In genomic region chr15:8279929-8280610, GRCm38 (mm10) we compare ENCODE assay signal across 8 mouse cellular contexts.
A peak's percentile ranks its signal among the peaks of the same experiment; 100 is the strongest.
DNase-seq lines count a peak whose midpoint lies in the region; ATAC-seq and TF ChIP-seq lines count a peak whose summit lies in the region.

No protein-coding gene starts in this region.

- peak; percentile 15 for DNase-seq in embryo, embryonic 10.5 days (ENCODE audit: low spot score)
- DNase-seq in embryo, embryonic 10 days (ENCODE audit: low spot score), result no peak
- DNase-seq in adrenal gland, postnatal 4 days (ENCODE audit: low spot score in 2 of 2), result peak; percentile 12 to 26
- peak; percentile 67 for DNase-seq in gastrocnemius, adult 2 months
- no peak for DNase-seq in liver, embryonic 11.5 days (ENCODE audit: low spot score)
- DNase-seq in frontal cortex, adult 2 months (ENCODE audit: extremely low spot score in 1 of 2, low spot score in 1 of 2), result no peak

- peaks cover 4% of the 10 kb centered on the region; the same call in 1 of the 2 replicates for H3K4me1 ChIP-seq in hindbrain, embryonic 15.5 days (replicated peaks)
- no peaks in the 10 kb centered on the region for H3K4me1 ChIP-seq in liver, embryonic 11.5 days (replicated peaks; ENCODE audit: control insufficient read depth, insufficient read depth, low read length)
- no peaks in the 10 kb centered on the region for H3K4me1 ChIP-seq in midbrain, embryonic 16.5 days (ENCODE audit: control insufficient read depth, insufficient read depth, low read length)

- H3K9me3 ChIP-seq in hindbrain, embryonic 15.5 days, result no peaks in the 10 kb centered on the region
- no peaks in the 10 kb centered on the region for H3K9me3 ChIP-seq in liver, embryonic 11.5 days (ENCODE audit: control insufficient read depth, low read length)
- no peaks in the 10 kb centered on the region for H3K9me3 ChIP-seq in midbrain, embryonic 16.5 days (replicated peaks; ENCODE audit: control insufficient read depth, low read length, poor library complexity, severe bottlenecking)

- ATAC-seq in hindbrain, embryonic 15.5 days (ENCODE audit: low FRiP score, low read depth), result peak; percentile 73; the same call in 1 of the 2 replicates
- no peak for ATAC-seq in liver, embryonic 11.5 days (replicated peaks; ENCODE audit: low FRiP score)
- ATAC-seq in midbrain, embryonic 16.5 days, result peak; percentile 73

- H3K27ac ChIP-seq in gastrocnemius, adult 2 months, result no peak overlapping the region
- no peak overlapping the region for H3K27ac ChIP-seq in hindbrain, embryonic 15.5 days (replicated peaks)
- H3K27ac ChIP-seq in liver, embryonic 11.5 days (ENCODE audit: low read depth, low read length), result no peak overlapping the region
- no peak overlapping the region for H3K27ac ChIP-seq in midbrain, embryonic 16.5 days (ENCODE audit: low read length)

- peak overlapping the region; percentile 73 for H3K4me3 ChIP-seq in gastrocnemius, adult 2 months
- H3K4me3 ChIP-seq in hindbrain, embryonic 15.5 days, result peak overlapping the region; percentile 30
- H3K4me3 ChIP-seq in liver, embryonic 11.5 days (ENCODE audit: low read depth, low read length), result peak overlapping the region; percentile 34
- peak overlapping the region; percentile 15 for H3K4me3 ChIP-seq in midbrain, embryonic 16.5 days (ENCODE audit: low read depth, low read length)

- H3K27me3 ChIP-seq in hindbrain, embryonic 15.5 days, result no peaks in the 10 kb centered on the region
- H3K27me3 ChIP-seq in liver, embryonic 11.5 days (replicated peaks; ENCODE audit: control insufficient read depth, insufficient read depth, low read length), result no peaks in the 10 kb centered on the region
- H3K27me3 ChIP-seq in midbrain, embryonic 16.5 days (ENCODE audit: control insufficient read depth, insufficient read depth, low read depth, low read length), result no peaks in the 10 kb centered on the region

- peak overlapping the region; percentile 61 for H3K4me2 ChIP-seq in hindbrain, embryonic 15.5 days
- peak overlapping the region; percentile 59 for H3K4me2 ChIP-seq in liver, embryonic 11.5 days
- H3K4me2 ChIP-seq in midbrain, embryonic 16.5 days (ENCODE audit: low read length), result peak overlapping the region; percentile 54

- WGBS in hindbrain, embryonic 15.5 days, result 47% methylated on average over 20 of the region's 20 CpGs
- WGBS in liver, embryonic 11.5 days, result 64% methylated on average over 19 of the region's 20 CpGs
- 67% methylated on average over 19 of the region's 20 CpGs for WGBS in midbrain, embryonic 16.5 days

- H3K36me3 ChIP-seq in hindbrain, embryonic 15.5 days, result 0 out of 2 replicates have a peak, but pooled peaks cover 4% of the 10 kb centered on the region
- H3K36me3 ChIP-seq in liver, embryonic 11.5 days (ENCODE audit: control insufficient read depth, insufficient read depth, low read length), result no peaks in the 10 kb centered on the region
- H3K36me3 ChIP-seq in midbrain, embryonic 16.5 days (ENCODE audit: control insufficient read depth, insufficient read depth, low read length), result no peaks in the 10 kb centered on the region

- intact Hi-C loops in gastrocnemius, adult 2 months (cut with DNase I), result no loop called here

- TF ChIP-seq CTCF in gastrocnemius, adult 2 months (IDR thresholded peaks at IDR 0.05), result no peak

- H3K9ac ChIP-seq in hindbrain, embryonic 15.5 days, result no peak overlapping the region
- H3K9ac ChIP-seq in liver, embryonic 11.5 days (ENCODE audit: low read depth, low read length), result no peak overlapping the region
- H3K9ac ChIP-seq in midbrain, embryonic 16.5 days (ENCODE audit: low read depth, low read length), result no peak overlapping the region

Comparison
In these comparisons a context has a peak if more than half of its experiments do, and no peak if none do; other contexts are left out.
1. DNase-seq: peak in embryo, embryonic 10.5 days (single experiment), adrenal gland, postnatal 4 days (2 of 2) and gastrocnemius, adult 2 months (single experiment); none in embryo, embryonic 10 days (single experiment), liver, embryonic 11.5 days (single experiment) and frontal cortex, adult 2 months (0 of 2).
2. H3K4me3 ChIP-seq: peak in every context shown above with its lines; median percentile 73 in gastrocnemius, adult 2 months; 34 in liver, embryonic 11.5 days; 30 in hindbrain, embryonic 15.5 days; 15 in midbrain, embryonic 16.5 days.
3. Peak in every context shown above with its lines, with median percentiles within 50 percentile points of each other: H3K4me2 ChIP-seq.